Mouse (Mus musculus) thymus, adult 2 months (tissue): ENCODE measurements around the gene Ubl7.

Source experiments
- CTCF ChIP-seq: fragments of 200-500 bp; IDR thresholded peaks from 2 replicates; pipeline ENCODE4 v1.5.1; 2012; ENCODE audit warnings: mild to moderate bottlenecking, control low read depth, low read length, moderate library complexity, borderline replicate concordance; ENCODE audit not compliant: control insufficient read depth, poor library complexity, insufficient read depth; ENCODE audit errors: extremely low read depth
- POLR2A ChIP-seq: fragments of 200-500 bp; IDR thresholded peaks from 2 replicates; pipeline ENCODE4 v1.6.1; 2012; ENCODE audit warnings: mild to moderate bottlenecking, low read length, control low read depth, moderate library complexity; ENCODE audit not compliant: control insufficient read depth, poor library complexity, insufficient read depth; ENCODE audit errors: extremely low read depth

- TF ChIP-seq POLR2A, result no peak
- TF ChIP-seq CTCF, result no peak
Observed at GRCm38 (mm10) chr9:57921491-57922060, 10.8 kb downstream of the Ubl7 start.
